Mouse (Mus musculus) heart, adult 11 months (tissue): ENCODE measurements at regions not wholly inside any gene's neighbourhood (a gene's known extent, or its start where the extent isn't known, plus 50 kb on each side); places are given as distances from the start of the nearest gene placed in this dataset.

Source experiments
- DNase-seq: peaks from one replicate; pipeline ENCODE4 v3.0.0; 2022

DNA sequence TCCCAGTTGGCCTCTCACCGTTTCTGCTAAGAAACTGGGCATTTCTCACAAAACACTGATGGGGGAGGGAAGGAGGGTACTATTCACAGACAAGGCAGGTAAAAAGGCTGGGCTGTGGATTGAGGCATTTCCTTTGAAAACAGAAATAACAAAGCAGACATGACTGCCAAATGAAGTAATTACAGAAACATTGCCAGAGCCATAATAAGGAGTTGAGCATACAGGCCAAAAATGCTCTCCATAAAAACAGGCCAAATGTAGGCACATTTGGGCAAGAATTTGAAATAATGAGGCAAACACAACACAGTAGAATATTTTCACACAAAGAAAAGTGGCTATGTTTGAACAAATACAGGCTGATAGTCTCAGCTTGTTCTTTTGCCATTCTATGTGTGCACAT lies 491.9 kb upstream of the Cdh4 start:
- DNase-seq: no peak

DNA sequence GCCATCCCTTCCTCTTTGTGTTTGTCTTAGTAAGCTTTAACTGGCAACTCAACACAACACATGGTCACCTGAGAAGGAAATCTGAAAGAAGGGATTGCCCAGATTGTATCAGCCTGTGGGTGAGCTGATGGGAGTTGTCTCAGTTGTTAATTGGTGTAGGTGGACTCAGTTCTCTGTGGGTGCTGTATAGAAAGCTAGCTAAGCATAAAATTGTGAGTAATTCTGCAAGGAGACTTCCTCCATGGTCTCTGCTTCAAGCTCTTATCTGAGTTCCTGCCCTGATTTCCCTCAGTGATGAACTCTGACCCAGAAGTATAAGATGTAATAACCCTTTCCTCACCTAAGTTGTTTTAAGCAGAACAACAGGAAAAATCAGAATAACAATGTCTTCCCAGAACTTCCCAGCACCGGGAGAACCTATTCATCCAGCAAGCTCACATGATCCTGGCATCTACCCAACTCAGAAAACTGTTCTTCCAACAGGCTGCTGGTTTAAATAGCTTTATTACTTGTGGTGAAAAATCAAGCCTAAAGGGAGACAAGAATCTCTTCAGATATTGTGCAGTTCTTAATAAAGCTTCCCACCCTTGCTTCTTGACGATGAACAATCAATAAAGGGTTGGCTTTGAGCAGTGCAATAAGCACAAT lies 487.7 kb upstream of the Cdh4 start:
- DNase-seq: no peak

DNA sequence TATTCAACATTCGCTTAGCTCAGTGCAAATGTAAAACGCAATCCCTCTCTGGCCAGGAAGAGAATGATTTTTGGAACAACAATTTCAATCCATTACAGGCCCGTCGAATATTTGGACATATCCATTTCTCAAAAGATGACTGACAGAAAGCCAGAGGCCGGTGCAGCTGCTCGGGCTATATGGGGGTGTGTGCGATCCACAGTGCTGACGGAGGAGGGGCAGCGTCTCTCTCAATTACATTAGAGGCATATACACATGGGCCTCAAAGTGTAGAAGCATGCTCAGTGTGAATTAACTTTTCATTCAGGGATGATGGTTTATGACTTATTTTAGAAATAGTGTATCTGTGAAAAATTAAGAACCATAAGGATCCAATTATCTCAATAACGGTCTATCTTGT lies 483.4 kb upstream of the Cdh4 start:
- DNase-seq: no peak

DNA sequence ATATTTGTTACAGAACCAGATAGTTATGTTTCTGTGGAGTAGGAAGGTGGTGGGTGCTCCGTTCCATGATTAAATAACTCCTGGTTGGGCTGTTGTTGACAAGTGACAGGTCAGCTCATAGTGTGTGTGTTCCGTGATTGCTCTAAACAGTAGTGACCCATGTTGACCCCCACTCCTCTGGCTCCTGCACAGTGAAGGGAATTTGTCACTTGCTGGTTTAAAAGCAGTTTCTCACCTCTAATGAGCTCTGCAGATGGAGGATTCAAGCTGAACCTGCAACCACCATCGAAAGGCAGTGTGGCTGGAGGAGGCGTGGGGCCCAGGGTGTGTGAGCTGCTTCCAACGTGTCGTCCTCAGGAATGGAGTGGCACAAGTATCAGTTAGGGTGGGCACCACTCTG lies 482.6 kb upstream of the Cdh4 start:
- no peak for DNase-seq

DNA sequence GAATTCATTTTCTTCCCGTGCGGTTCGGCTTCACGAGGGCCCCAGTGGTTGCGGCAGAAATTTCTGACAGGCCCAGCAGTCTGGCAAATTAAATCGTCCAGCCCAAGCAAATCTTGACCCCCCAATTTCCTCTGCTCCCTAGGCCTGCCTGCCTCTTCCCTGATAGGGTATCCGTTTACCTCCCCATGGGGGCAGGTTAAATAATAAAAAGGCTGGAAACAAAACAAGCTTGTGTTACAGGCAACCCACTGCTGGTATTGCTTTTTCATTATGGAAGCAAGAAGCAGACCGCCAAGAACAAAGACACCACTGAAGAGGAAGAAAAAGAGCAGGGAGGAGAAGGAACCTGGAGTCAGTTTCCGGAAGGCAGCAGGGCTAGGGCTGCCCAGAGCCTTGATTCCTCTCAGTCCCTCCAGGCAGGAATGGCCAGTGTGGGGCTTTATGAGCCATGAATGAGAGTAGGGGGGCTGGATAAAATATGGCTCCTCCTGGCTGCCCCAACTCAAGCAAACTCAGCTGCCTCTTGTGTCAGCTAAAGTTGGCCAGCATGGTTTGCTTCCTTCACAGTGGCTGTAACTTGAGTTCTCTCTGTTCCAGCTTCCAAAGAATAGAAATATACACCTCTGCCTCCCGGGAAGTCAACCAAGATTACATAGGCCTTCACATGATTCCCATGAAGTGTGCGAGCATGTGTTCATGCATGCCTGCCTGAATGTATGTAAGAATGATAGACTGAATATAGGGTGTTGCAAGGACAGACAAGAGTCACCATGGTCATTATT lies 474.5 kb upstream of the Cdh4 start:
- no peak for DNase-seq

DNA sequence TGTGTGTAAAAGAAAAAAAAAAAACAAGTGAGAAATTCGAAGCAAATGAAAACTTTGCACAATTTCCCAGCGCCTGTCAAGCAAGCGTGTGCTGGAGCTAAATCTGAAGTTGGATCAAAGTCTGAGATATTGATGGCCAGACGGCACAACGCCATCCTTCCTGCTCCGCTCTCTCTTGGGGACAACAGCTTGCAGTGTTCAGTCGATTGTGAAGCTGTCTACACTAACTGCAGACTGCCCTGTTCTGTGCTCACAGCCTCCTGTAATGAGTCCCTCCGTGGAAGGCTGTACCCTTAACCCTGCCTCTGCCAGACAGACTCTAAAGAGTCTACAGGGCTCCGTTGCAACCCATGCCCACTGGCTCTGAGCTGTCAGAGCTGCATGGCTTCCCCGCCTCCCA lies 472.5 kb upstream of the Cdh4 start:
- no peak for DNase-seq

DNA sequence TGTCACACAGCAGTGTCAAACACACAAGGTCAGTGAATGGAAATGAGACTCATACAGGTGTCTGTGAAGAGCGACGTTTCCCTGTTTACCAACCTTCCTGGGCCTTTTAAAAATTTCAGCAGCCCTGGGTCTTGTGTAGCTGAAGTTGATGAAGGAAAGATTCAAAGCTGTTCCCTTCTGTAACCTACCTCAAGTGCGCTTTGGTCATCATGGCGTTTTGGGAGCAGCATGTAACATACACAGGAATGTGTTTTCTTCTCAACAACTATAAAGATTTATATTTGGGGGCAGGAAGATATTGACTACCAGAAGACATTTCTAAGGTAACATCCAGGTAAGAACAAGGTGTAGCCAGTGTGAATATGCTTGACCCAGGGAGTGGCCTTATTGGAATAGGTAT lies 466.9 kb upstream of the Cdh4 start:
- DNase-seq: peak; percentile 78

DNA sequence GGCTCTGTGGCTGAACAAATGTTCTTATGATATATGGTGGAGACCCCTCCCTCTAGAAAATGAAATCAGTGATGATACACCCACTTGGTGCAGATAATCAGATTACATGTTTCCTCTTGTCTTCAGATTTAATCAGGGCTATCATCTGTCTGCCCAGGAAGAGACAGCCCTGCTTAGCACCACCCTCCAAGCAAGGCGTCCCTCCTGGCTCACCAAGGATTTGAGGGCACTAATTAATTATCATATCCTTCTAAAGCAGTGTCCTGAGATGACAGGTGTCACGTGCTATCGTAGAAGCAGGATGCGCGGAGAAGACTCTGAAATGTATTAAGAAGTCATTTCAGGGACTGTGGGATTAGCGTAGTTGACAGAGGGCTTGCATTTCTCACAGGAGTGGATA lies 466.2 kb upstream of the Cdh4 start:
- DNase-seq: no peak

DNA sequence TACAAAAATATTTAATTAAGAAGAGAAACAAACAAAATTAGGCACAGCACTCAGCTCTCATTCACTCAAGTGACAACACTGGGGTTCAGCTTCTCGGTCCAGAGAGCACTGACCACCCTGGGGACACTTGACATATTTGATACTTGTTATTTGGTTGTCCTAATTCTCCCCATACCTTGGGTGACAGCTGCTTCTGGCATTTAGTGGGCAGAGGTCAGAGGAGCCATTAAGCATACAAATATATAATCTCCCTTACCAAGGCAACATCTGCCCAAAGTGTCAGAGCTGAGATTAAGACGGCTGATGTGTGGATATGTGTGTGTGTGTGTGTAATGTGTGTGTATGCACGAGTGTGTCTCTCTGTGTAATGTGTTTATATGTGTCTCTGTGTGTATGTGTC lies 465.7 kb upstream of the Cdh4 start:
- DNase-seq: peak; percentile 61

DNA sequence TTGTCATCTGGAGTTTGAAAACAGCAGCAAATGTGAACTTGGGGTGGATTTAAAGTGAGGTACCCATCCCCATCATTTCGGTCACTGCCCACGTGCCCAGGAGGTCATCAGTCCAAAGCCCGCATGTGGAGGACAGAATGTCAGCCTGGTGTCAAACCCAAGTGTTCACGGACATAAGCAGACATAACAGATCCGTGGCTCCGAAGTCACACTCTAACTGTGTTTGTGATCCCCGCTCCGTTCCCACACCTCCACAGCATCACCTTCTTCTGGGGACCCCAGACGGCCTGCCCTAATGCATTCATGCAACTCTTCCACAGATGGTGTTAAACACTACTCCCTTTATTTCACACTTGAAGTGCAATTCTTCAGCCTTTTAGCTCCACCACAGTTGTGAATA lies 462.8 kb upstream of the Cdh4 start:
- peak; percentile 67 for DNase-seq

DNA sequence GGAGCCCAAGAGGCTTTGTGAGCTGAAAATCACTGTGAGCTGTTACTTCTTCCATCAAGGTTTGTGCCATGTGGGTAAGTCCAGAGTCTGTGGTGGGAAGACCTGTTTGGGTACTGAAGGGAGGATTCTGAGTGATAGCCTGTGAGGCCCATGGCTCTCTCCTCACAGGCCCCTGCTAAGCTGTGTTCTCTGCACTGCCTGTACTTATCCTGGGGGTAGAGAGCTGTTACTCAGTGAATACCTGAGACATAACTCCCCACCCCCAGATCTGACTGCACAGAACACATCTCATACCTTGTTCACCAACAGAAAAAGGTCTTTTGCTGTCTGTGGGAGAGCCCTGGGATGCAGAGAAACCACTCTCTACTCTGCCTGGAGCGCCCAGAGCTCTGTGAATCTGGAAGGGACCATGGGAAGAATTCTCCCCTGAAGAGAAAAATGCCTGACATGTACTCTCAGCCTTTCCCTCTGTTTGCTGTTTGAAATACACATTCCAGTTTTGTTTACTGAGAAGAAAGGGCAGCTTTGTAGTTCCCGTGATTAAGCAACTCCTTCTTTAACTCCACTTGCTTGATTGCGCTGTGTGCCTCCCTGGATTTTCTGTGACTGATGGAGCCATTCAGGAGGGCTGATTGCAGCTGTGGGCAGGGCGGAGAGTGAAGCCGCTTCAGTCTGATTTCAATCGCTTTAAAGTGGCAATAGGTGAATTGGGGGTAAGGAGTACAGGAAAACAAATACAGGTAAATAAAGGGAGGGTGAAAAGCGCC lies 460.3 kb upstream of the Cdh4 start:
- peak; percentile 71 for DNase-seq

DNA sequence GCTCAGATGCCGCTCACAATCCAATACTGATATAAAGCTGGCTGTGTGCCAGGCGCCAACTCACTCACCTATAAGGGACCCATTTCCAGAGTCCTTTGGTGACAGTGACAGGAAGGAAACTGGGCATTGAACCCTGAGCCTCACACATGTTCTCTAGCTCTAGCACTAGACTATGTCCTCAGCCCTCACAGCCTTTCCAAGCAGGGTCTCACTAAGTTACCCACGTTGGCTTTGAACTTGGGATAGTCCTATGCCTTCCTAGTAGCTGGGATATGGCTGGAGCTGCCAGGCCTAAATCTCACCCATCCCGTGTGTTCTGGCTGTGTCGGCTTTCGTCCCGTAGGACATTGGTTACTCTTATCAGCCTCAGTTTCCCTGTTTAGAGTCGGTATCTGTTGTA lies 458.4 kb upstream of the Cdh4 start:
- DNase-seq: peak; percentile 65

DNA sequence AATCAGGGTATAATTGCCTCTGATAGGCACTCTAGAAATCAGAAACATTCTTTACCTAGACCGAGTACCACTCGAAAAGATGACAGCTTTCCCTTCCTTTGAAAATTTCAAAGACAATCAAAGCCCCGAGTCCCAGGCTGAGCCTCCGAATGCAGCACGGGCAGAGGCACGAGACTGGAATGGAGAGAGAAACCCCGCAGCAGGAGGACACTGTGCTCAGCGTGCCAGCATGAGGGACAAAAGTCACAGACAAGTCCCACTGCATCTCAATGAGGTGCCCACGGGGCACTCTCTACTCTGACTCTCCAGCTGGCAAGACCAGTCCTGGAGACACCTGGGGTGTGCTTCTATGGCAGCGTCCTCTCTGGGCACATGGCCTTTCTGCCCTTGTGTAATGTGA lies 454.3 kb upstream of the Cdh4 start:
- DNase-seq: peak; percentile 87

DNA sequence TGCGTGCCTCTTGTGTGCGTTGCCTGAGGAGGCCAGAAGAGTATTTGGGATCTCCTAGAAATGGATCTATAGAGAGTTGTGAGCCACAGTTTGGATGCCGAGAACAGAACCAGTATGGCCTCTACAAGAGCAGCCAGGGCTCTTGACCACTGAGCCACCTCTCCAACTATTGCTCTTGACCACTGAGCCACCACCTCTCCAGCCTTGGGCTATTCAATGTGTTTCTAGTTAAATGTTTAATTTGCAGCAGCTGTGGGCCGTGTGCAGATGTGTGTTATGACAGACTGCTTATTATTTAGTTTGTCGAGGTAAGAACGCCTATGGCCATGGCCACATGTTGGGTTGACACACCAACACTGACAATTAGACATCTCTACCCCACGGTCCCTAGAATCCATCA lies 452.9 kb upstream of the Cdh4 start:
- DNase-seq: peak; percentile 1

DNA sequence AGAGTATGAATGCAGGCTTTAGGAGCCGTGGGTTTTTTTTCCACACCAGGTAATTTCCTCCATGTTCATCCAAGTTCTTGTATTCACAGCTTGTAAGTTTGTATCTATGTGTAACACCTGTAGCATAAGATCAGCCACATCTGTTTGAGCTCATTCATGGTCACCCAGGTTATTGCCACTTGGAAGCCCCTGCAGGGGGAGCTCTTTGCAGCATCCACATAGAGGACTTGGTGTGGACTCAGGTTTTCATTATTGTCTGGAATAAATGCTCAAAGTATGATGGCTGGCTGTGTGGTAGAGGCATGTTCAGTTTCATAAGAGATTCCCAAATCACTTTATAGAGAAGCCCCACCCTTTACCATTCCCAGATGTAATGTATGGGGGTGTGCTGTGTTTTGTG lies 452.4 kb upstream of the Cdh4 start:
- DNase-seq: peak; percentile 33

DNA sequence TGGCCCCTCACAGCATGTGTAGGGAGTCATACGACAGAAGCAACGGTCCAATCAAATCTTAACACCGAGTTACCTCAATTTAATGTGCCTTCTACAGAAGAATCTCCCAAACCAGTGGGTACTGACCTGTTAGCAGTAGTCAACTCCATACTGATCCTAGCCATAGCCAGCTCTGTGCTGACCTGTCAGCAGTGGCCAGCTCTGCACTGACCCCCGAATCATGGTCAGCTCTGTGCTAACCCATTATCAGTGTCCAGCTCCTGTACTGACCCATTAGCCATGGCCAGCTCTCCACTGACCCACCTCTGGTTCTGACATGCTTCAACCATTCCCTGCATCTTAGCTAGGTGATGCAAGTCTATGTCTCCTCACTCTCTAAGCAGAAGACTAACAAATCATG lies 451.3 kb upstream of the Cdh4 start:
- DNase-seq: peak; percentile 68

DNA sequence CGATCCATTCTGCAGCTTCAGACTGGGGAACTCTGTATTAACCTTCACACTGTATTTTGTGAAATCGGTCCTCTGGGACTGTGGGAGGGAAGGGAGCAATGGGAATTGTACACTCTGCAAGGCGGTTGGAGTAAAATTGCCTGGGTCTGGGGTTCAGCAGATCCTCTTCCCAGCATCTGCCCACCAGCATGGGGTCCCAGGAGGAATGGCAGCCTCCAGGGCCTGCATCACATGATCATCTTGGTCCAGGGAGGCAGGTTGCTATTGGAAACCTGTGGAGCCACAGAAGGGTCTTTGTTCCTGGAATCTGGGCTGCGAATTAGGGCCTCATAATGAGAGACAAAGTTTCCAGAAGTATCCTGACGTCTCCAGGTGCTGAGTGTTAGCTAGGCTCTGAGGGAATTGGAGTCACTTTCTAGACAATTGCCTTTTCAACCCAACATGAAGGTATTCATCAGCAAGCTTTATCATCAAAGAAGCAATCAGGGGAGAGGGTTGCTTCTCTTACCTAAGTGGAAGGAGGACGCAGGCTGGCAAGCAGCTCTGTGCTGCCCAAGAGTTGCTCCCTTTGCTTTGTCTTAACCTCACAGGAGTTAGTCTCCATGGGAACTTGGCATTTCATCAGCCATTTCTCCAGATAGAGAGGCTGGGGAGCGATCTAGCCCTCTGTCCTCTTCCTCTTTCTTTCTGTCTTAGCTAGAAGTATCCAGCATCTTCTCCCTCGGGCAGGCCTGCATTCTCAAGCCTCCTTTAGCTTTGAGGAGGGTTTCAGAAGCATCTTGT lies 449.7 kb upstream of the Cdh4 start:
- DNase-seq: no peak

DNA sequence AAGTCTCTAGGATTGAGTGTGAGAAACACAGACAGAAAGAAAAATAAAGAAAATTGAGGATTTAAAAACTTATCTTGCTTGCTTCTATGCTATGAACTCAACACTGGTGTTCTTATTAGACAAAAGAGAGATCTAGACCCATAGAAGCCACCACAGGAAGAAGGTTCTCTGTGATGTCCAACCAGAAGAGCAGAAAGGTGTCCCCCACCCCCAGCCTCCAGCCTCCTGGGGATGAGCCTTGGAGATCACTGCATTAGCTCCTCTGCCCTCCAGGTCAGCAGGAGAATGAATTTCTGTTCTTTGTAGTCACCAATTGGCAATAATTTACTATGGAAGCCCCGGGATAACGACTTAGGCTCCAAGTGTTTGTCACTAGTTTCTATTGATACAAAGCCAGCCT lies 444.3 kb upstream of the Cdh4 start:
- DNase-seq: no peak

DNA sequence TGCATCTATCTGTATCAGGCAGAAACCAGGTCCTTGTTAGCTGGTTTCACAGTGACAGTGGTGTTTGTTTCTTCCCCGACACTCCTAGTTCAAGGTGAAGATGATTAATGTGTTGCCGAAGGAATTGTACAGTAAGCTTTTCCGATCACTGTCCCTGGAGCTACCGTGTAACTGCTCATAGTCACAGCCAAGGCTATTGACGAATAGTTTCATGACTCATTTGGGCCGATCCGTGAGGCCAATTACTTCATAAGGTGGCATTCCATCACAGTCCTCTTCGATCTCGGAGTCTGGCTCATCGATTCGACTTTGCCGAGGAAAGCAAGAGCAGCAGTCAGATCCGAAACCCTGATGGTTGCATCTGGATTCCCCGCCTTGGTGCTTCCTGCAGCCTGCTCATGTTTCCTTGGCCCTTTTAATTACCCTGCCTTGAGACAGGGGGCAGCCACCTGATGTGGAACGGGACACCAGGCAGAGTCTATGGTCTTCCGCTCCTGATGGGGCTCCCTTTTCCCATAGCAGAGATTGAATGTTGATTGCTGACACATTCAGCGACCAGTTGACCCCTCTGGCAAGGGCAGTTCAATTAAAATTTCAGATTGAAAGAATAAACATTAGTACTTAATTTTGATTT lies 441.7 kb upstream of the Cdh4 start:
- no peak for DNase-seq

DNA sequence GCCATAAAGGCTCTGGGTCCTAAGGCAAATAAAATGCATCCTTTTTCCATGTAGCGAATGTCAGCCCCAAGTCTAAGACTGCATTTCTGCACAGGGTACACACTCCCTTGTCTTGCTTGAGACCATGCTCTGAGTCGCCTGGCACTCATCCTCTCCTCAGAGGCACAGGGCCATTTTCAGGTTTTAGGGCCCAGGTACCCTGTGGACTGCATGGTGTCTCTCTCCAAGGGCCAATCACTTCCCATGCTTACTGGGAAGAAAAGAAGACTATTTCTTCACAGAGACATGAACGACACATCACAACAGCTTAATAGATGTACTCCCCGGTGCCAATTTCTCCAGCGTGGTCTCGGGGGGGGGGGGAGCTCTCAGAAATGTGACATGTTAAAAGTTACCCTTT lies 434.5 kb upstream of the Cdh4 start:
- peak; percentile 85 for DNase-seq

DNA sequence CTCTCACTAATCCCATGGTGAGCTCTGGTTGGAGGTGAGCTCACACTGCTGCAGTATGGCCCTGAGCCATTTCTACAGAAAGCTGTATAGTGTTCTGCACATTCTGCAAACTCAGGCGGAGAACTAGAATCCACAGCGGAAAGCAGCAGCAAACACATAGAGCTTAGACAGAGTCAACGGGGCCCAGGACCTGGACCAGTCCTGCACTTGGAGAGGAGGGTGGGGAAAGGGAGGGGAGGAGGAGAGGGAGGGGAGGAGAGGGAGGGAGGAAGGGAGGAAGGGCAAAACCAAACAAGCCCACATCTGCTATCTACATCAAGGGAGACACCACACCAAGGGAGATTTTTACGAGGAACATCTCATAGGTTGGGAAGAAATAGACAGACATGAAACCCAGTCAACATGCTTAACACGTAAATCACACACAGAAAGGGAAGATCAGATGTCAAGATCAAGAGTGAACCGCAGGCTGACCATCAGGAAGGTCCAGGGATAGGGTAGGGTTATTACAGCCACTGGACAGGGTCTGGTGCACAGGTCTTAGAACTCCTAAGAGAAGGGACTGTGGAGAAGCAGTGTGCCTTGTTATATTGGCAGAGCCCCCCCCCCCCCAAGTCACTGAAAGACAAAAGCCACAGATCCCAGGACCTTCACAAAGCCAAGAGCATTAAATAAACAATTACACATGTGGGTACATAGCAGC lies 428.2 kb upstream of the Cdh4 start:
- DNase-seq: peak; percentile 4

DNA sequence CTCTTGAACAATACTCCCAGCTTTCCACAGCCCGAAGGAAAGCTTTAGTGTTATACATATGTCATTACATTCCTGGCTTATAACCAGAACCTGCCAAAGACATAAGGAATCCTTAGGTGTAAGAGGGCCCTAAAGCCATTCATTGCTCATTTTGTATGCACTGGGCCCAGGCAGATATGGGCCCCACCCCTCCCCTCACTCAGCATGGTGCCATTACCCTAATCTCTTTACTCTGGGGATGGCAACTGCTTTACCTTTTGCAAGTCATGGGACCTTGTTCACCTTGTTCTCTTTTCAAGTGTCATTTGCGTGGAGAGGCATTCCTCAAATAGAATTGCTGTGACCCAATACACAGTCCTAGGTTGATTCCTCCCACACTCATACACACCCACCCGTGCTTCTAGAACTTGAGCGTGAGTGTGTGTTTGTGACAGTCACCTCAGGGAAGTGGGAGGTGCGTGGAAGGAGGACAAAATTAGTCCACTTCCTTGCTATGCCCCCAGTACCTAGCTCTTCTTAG lies 419.5 kb upstream of the Cdh4 start:
- no peak for DNase-seq
